22 mouse cellular contexts compared by ENCODE assay signal in the genomic region with DNA sequence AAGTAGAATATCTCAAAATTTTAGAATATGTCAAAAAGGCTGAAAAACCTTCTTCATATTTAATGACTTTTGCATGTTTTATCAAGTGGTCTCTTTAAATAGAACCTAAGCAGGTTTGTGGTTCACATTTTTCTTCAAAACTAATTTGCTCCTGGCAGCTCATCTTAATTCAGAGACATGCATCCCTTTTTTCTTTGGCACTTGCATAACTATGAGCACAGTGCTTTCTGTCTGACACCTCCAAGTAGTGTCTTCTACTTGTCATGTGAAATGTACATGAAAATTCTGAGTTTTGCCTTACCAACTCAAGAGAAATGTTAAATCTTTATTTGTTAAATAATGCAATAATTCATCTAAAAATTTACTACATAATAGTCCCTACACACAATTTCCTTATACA.
"Had no signal": no experiment of that assay in that cellular context is flagged by ENCODE, and none has a peak within 500 bp of the region (broad histone marks: within the 10 kb centered on the region; RNA-seq: fewer than 3 reads in every experiment).

No protein-coding gene starts in this region.

- H3K4me1 ChIP-seq: kidney, embryonic 15.5 days; limb, embryonic 12.5 days; limb, embryonic 15.5 days; midbrain, embryonic 13.5 days; neural tube, embryonic 13.5 days; stomach, embryonic 15.5 days had no signal

- H3K36me3 ChIP-seq: kidney, embryonic 15.5 days; limb, embryonic 12.5 days; limb, embryonic 15.5 days; midbrain, embryonic 13.5 days; neural tube, embryonic 13.5 days; stomach, embryonic 15.5 days had no signal

- H3K27ac ChIP-seq: kidney, embryonic 15.5 days; limb, embryonic 12.5 days; limb, embryonic 15.5 days; liver, embryonic 14.5 days; macrophage; midbrain, embryonic 13.5 days; neural tube, embryonic 13.5 days; stomach, embryonic 15.5 days had no signal

- H3K4me3 ChIP-seq: kidney, embryonic 15.5 days; limb, embryonic 12.5 days; limb, embryonic 15.5 days; midbrain, embryonic 13.5 days; myocyte; neural tube, embryonic 13.5 days; stomach, embryonic 15.5 days had no signal

- DNase-seq: kidney, adult 2 months; kidney, postnatal 14 days; kidney, postnatal 4 days; left cerebral cortex, postnatal 4 days; liver, postnatal 0 days; lung, embryonic 14.5 days; retina, postnatal 1 day; right cerebral cortex, postnatal 25 days; spleen, adult 18-20 months; thymus, adult 18-20 months; thymus, postnatal 36 days had no signal

- H3K9me3 ChIP-seq: kidney, embryonic 15.5 days; limb, embryonic 12.5 days; limb, embryonic 15.5 days; midbrain, embryonic 13.5 days; neural tube, embryonic 13.5 days; stomach, embryonic 15.5 days had no signal

- H3K27me3 ChIP-seq: kidney, embryonic 15.5 days; limb, embryonic 12.5 days; limb, embryonic 15.5 days; midbrain, embryonic 13.5 days; neural tube, embryonic 13.5 days; stomach, embryonic 15.5 days had no signal

- H3K4me2 ChIP-seq: kidney, embryonic 15.5 days; limb, embryonic 12.5 days; limb, embryonic 15.5 days; liver, embryonic 11.5 days; lung, embryonic 14.5 days; midbrain, embryonic 13.5 days; neural tube, embryonic 13.5 days; stomach, embryonic 15.5 days had no signal

- H3K9ac ChIP-seq: kidney, embryonic 15.5 days; limb, embryonic 12.5 days; limb, embryonic 15.5 days; liver, embryonic 14.5 days; liver, postnatal 0 days; lung, embryonic 14.5 days; midbrain, embryonic 13.5 days; neural tube, embryonic 13.5 days; stomach, embryonic 15.5 days had no signal

- ATAC-seq: liver, postnatal 0 days; lung, postnatal 0 days; midbrain, embryonic 13.5 days had no signal
